Mouse (Mus musculus) heart, postnatal 0 days (tissue): ENCODE results near the gene Acbd3.

Experiments
- CTCF ChIP-seq: IDR thresholded peaks from 2 replicates; pipeline ENCODE4 v1.5.1; 2016; ENCODE audit warnings: antibody characterized with exemption, control low read depth, low read depth
- EP300 ChIP-seq: IDR thresholded peaks from 2 replicates; pipeline ENCODE4 v1.6.1; 2016; ENCODE audit warnings: antibody characterized with exemption, low read depth

- no peak for TF ChIP-seq CTCF
- no peak for TF ChIP-seq EP300
These were observed 36.3 kb downstream of the Acbd3 start for GRCm38 (mm10) chr1:180762180-180762579.
